Mouse (Mus musculus) small intestine, adult 2 months (tissue): Measurements from ENCODE around the gene Hspa2. TPM values are rescaled to one million over a fixed set of nuclear protein-coding genes. Genes with fewer than 3 reads are reported as not detected.
A peak's percentile ranks its signal among the peaks of the same experiment; 100 is the strongest.

ENCODE experiments used
- H3K27ac ChIP-seq: fragments of 200-500 bp; 2 replicates; pipeline ENCODE4 v1.5.1; 2012; ENCODE audit warnings: low read depth, low read length, control low read depth, inconsistent platforms; ENCODE audit not compliant: insufficient read depth
- H3K27me3 ChIP-seq: fragments of 200-500 bp; 2 replicates; pipeline ENCODE4 v1.6.1; 2012; ENCODE audit warnings: mild to moderate bottlenecking, moderate library complexity, low read length, inconsistent platforms; ENCODE audit not compliant: control insufficient read depth, insufficient read depth
- H3K36me3 ChIP-seq: fragments of 200-500 bp; 2 replicates; pipeline ENCODE4 v1.6.1; 2012; ENCODE audit warnings: mild to moderate bottlenecking, low read length, control low read depth, inconsistent platforms; ENCODE audit not compliant: control insufficient read depth, insufficient read depth
- H3K4me1 ChIP-seq: fragments of 200-500 bp; 2 replicates; pipeline ENCODE4 v1.6.1; 2012; ENCODE audit warnings: low read length, inconsistent platforms, mixed read lengths; ENCODE audit not compliant: control insufficient read depth, insufficient read depth, insufficient read length
- H3K4me3 ChIP-seq: fragments of 200-500 bp; 2 replicates; pipeline ENCODE4 v1.5.1; 2012; ENCODE audit warnings: low read depth, mild to moderate bottlenecking, control low read depth, inconsistent platforms, low read length, moderate library complexity
- CTCF ChIP-seq: fragments of 200-500 bp; IDR thresholded peaks from 2 replicates; pipeline ENCODE4 v1.5.1; 2012; ENCODE audit warnings: low read depth, mild to moderate bottlenecking, control low read depth, inconsistent platforms, low read length, moderate library complexity, mixed read lengths; ENCODE audit not compliant: insufficient replicate concordance, insufficient read length; ENCODE audit errors: extremely low read depth
- POLR2A ChIP-seq: fragments of 200-500 bp; IDR thresholded peaks from 2 replicates; pipeline ENCODE4 v1.6.1; 2012; ENCODE audit warnings: low read depth, mild to moderate bottlenecking, control low read depth, inconsistent platforms, low read length, moderate library complexity
- WGBS: fragments of 180-500 bp; shearing (Covaris S2); methylation state at CpG from one replicate; pipeline ENCODE4 v1.1.7; 2018; 5-methylcytosine and 5-hydroxymethylcytosine counted together
- polyA plus RNA-seq: library from polyadenylated mRNA; depleted of rRNA; stranded (reverse); fragments of >200 nt; gene quantifications from 2 replicates; pipeline ENCODE4 v1.2.3, GENCODE M21; 2012

Hspa2 gene
- polyA plus RNA-seq, 1 experiment = 8.9 TPM

- Histone ChIP-seq H3K27ac (no peak within 1 kb of the TSS), H3K36me3 (no peaks in the 10 kb centered on the region), H3K27me3 (peaks cover 8% of the 10 kb centered on the region; the same call in 1 of the 2 replicates), H3K4me3 (peak within 1 kb of the TSS; percentile 40), H3K4me1 (peaks cover 3% of the 10 kb centered on the region)
- no peak for TF ChIP-seq CTCF
- 3% methylated on average over 37 of the region's 37 CpGs for WGBS
These were observed 13.5 kb downstream of the Hspa2 start, which contains the start of gene Ppp1r36 for GRCm38 (mm10) chr12:76417433-76417854. TSS of gene Ppp1r36 (plus strand) at chr12:76417538.

- H3K27me3 ChIP-seq = peaks cover 8% of the 10 kb centered on the region; the same call in 1 of the 2 replicates
- TF ChIP-seq POLR2A (no peak), CTCF (no peak)
- no peaks in the 10 kb centered on the region for H3K36me3 ChIP-seq
- H3K4me1 ChIP-seq = peaks cover 3% of the 10 kb centered on the region
- no peak overlapping the region for H3K27ac ChIP-seq
- H3K4me3 ChIP-seq = no peak overlapping the region
- WGBS = 93% methylated on average over 5 of the region's 5 CpGs
These were observed 14.4 kb downstream of the Hspa2 start for GRCm38 (mm10) chr12:76418346-76418745.

- no peaks in the 10 kb centered on the region for H3K27me3 ChIP-seq
- H3K36me3 ChIP-seq = no peaks in the 10 kb centered on the region
- TF ChIP-seq POLR2A (no peak), CTCF (no peak)
- H3K4me1 ChIP-seq = no peaks in the 10 kb centered on the region
- H3K4me3 ChIP-seq = no peak overlapping the region
- WGBS = 93% methylated on average over 3 of the region's 3 CpGs
- no peak overlapping the region for H3K27ac ChIP-seq
These were observed 21.3 kb downstream of the Hspa2 start for GRCm38 (mm10) chr12:76425256-76425655.

GRCm38 (mm10) chr12:76427546-76427945 lies 23.6 kb downstream of the Hspa2 start:
- no peaks in the 10 kb centered on the region for H3K27me3 ChIP-seq
- no peak overlapping the region for H3K4me3 ChIP-seq
- H3K27ac ChIP-seq = no peak overlapping the region
- H3K36me3 ChIP-seq = no peaks in the 10 kb centered on the region
- TF ChIP-seq CTCF = no peak
- 58% methylated on average over 5 of the region's 5 CpGs for WGBS
- no peaks in the 10 kb centered on the region for H3K4me1 ChIP-seq

GRCm38 (mm10) chr12:76430879-76431406 lies 27.0 kb downstream of the Hspa2 start:
- Histone ChIP-seq H3K36me3 (no peaks in the 10 kb centered on the region), H3K27me3 (peaks cover 4% of the 10 kb centered on the region), H3K4me3 (no peak overlapping the region), H3K4me1 (no peaks in the 10 kb centered on the region), H3K27ac (no peak overlapping the region)
- no peak for TF ChIP-seq POLR2A
- no peak for TF ChIP-seq CTCF
- 49% methylated on average over 5 of the region's 5 CpGs for WGBS

- no peaks in the 10 kb centered on the region for H3K36me3 ChIP-seq
- H3K4me3 ChIP-seq = no peak overlapping the region
- 32% methylated on average over 6 of the region's 6 CpGs for WGBS
- no peaks in the 10 kb centered on the region for H3K4me1 ChIP-seq
- peaks cover 4% of the 10 kb centered on the region for H3K27me3 ChIP-seq
- H3K27ac ChIP-seq = no peak overlapping the region
- TF ChIP-seq CTCF = no peak
- TF ChIP-seq POLR2A = no peak
These were observed 27.5 kb downstream of the Hspa2 start for GRCm38 (mm10) chr12:76431431-76431830.

- TF ChIP-seq CTCF (no peak), POLR2A (no peak)
- WGBS = 54% methylated on average over 7 of the region's 7 CpGs
These were observed 30.1 kb downstream of the Hspa2 start for GRCm38 (mm10) chr12:76434111-76434510.

More at GRCm38 (mm10) chr12:76434111-76434510, 30.1 kb downstream of the Hspa2 start:
- Histone ChIP-seq H3K36me3 (no peaks in the 10 kb centered on the region), H3K4me1 (no peaks in the 10 kb centered on the region), H3K4me3 (no peak overlapping the region), H3K27ac (no peak overlapping the region), H3K27me3 (peaks cover 4% of the 10 kb centered on the region)
